Mouse (Mus musculus) G1E (cell line): ENCODE measurements around the gene Rabggtb.
A peak's percentile ranks its signal among the peaks of the same experiment; 100 is the strongest.

Source experiments
- CTCF ChIP-seq: IDR thresholded peaks from 2 replicates; pipeline ENCODE4 v1.5.1; 2012; ENCODE audit warnings: low read depth, low read length, inconsistent platforms, mixed read lengths
- GATA1 ChIP-seq: IDR thresholded peaks from 2 replicates; pipeline ENCODE4 v1.6.1; 2012; ENCODE audit warnings: borderline replicate concordance, low read length, inconsistent platforms, mixed read lengths
- GATA2 ChIP-seq: IDR thresholded peaks from 2 replicates; pipeline ENCODE4 v1.6.1; 2012; ENCODE audit warnings: low read depth, low read length, inconsistent platforms, borderline replicate concordance
- POLR2AphosphoS5 ChIP-seq: IDR thresholded peaks from 2 replicates; pipeline ENCODE4 v1.6.1; 2012; ENCODE audit warnings: low read depth, low read length, inconsistent platforms; ENCODE audit not compliant: insufficient replicate concordance
- TAL1 ChIP-seq: conservative IDR thresholded peaks from 2 replicates; pipeline ENCODE4 v1.6.1; 2012; ENCODE audit warnings: low read depth, low read length, inconsistent platforms, mixed read lengths

GRCm38 (mm10) chr3:153913510-153914243, 868 bp upstream of the Rabggtb start:
- no peak for TF ChIP-seq GATA1
- TF ChIP-seq CTCF, result no peak
- TF ChIP-seq POLR2AphosphoS5, result no peak
- 0 out of 2 replicates have a peak, but pooled peaks have one; percentile 12 for TF ChIP-seq TAL1
- no peak for TF ChIP-seq GATA2
